Mouse (Mus musculus) limb, embryonic 13.5 days (tissue): ENCODE measurements around the gene Hp1bp3. TPM values are rescaled to one million over a fixed set of nuclear protein-coding genes. Genes with fewer than 3 reads are reported as not detected.

Experiments
- ATAC-seq: fragments of 200-750 bp; cut with Nextera tagmentation; 2 replicates; pipeline ENCODE4 v1.8.0; 2017; ENCODE audit warnings: low read depth, moderate number of reproducible peaks, moderate TSS enrichment; ENCODE audit not compliant: low FRiP score
- H3K27ac ChIP-seq: fragments of 300-500 bp; sonication (generic); 2 replicates; pipeline ENCODE4 v1.5.1; 2015; ENCODE audit warnings: inconsistent platforms, mild to moderate bottlenecking, moderate library complexity
- H3K27me3 ChIP-seq: fragments of 300-500 bp; sonication (generic); 2 replicates; pipeline ENCODE4 v1.6.1; 2015; ENCODE audit warnings: mild to moderate bottlenecking, inconsistent platforms
- H3K36me3 ChIP-seq: fragments of 300-500 bp; sonication (generic); 2 replicates; pipeline ENCODE4 v1.6.1; 2015; ENCODE audit warnings: inconsistent platforms, mild to moderate bottlenecking, moderate library complexity
- H3K4me1 ChIP-seq: fragments of 300-500 bp; sonication (generic); 2 replicates; pipeline ENCODE4 v1.6.1; 2015; ENCODE audit warnings: inconsistent platforms
- H3K4me2 ChIP-seq: fragments of 300-500 bp; sonication (generic); replicated peaks from 2 replicates; pipeline ENCODE4 v1.6.1; 2015; ENCODE audit warnings: inconsistent platforms, mild to moderate bottlenecking, moderate library complexity
- H3K4me3 ChIP-seq: fragments of 300-500 bp; sonication (generic); 2 replicates; pipeline ENCODE4 v1.5.1; 2015; ENCODE audit warnings: moderate library complexity, mild to moderate bottlenecking, inconsistent platforms
- H3K9ac ChIP-seq: fragments of 300-500 bp; sonication (generic); 2 replicates; pipeline ENCODE4 v1.6.1; 2015; ENCODE audit warnings: mild to moderate bottlenecking, inconsistent platforms
- H3K9me3 ChIP-seq: fragments of 300-500 bp; sonication (generic); 2 replicates; pipeline ENCODE4 v1.6.1; 2016; ENCODE audit warnings: inconsistent platforms
- WGBS: fragments of 180-500 bp; shearing (Covaris S2); methylation state at CpG from one replicate; pipeline ENCODE4 v1.1.7; 2015; 5-methylcytosine and 5-hydroxymethylcytosine counted together
- polyA plus RNA-seq: library from polyadenylated mRNA; unstranded; fragments of >200 nt; fragmentation: Nextera tagmentation; extraction: Ambion mirVana; gene quantifications from 2 replicates; pipeline ENCODE4 v1.2.1, GENCODE M21; 2015

The Hp1bp3 gene
- polyA plus RNA-seq = 202 and 222 TPM in 2 replicates

DNA sequence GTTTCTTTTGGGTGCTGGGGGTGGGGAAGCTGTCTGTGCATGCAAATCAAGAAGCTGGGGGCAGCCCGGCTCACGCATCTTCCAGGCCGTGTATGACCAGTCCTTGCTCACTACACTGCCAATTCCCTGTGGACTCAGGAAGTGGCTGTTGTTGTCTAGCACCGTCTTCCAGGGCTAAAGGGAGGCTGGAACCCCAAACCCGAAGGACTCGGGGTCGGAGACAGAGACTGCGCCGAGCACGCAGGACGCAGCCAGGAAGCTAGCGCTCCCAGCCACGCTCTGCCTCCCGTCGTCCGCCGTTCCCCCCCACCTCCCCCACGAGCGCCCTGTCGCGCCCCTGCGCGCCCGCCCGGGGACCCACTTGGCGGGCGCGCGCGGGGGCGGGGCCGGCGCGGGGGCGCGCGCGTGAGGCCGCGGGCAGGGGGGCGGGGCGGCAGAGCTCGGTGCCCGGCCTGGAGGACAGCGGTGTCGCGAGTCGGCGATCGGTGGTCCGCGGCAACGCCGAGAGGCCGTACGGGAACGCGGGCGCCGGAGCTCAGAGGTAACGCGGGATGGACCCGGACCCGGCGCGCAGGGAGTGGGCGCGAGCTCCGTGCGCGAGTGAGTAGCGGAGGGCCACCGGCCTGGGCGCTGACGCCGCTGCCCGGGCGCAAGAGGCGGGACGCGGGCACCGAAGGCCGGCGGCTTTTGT is at the start of gene Hp1bp3:
Gene Hp1bp3 (plus strand): TSS at position 97 of the 691 bp plus-strand sequence.
- under 1% methylated on average over 61 of the region's 84 CpGs for WGBS
- Histone ChIP-seq H3K4me2 (peak within 1 kb of the TSS; percentile 94), H3K4me3 (peak within 1 kb of the TSS; percentile 97), H3K27me3 (no peaks in the 10 kb centered on the region), H3K9ac (peak within 1 kb of the TSS; percentile 99), H3K36me3 (peaks cover 14% of the 10 kb centered on the region), H3K27ac (peak within 1 kb of the TSS; percentile 98), H3K9me3 (no peaks in the 10 kb centered on the region), H3K4me1 (peaks cover 28% of the 10 kb centered on the region)
- ATAC-seq = peak; percentile 66

DNA sequence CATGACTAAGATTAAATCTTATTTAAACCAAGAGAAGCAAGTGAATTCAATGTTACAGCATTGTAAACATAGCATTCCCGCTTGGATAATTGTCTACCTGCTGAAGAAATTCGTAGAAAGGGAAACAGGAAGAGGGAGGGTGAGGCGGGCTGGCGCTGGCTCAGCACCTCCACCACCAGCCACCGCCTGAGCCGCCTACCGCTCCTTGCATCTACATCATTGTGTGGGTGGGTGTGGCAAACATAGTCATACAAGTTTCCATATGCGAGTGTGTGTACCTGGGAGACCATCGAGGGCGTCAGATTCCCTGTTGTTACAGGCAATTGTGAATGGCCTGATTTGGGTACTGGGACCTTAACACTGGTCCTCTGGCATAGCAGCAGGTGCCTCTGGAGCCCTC is 49.6 kb upstream of the Hp1bp3 start:
- H3K9me3 ChIP-seq = no peaks in the 10 kb centered on the region
- H3K4me3 ChIP-seq = no peak overlapping the region
- H3K4me1 ChIP-seq = no peaks in the 10 kb centered on the region
- H3K27ac ChIP-seq = no peak overlapping the region
- no peak overlapping the region for H3K9ac ChIP-seq
- WGBS = 88% methylated on average over 10 of the region's 10 CpGs
- H3K36me3 ChIP-seq = peaks cover 97% of the 10 kb centered on the region
- no peak for ATAC-seq
- H3K4me2 ChIP-seq = no peak overlapping the region
- H3K27me3 ChIP-seq = no peaks in the 10 kb centered on the region

DNA sequence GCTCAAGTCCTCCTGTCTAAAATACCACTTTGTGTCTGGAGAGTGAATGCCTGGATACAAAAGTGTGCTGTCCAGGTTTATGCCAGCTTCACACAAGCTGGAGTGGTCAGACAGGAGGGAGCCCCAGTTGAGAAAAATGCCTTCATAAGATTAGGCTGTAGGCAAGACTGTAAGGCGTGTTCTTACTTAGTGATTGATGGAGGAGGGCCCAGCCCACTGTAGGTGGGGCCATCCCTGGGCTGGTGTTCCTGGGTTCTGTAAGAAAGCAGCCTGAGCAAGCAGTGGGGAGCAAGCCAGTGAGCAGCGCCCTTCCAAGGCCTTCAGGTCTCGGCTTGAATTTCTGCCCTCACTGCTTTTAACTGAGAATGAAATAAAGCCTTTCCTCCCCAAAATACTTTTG is 47.9 kb upstream of the Hp1bp3 start:
- WGBS = 78% methylated on average over 3 of the region's 3 CpGs
- Histone ChIP-seq H3K4me2 (no peak overlapping the region), H3K9ac (no peak overlapping the region), H3K4me3 (no peak overlapping the region), H3K4me1 (no peaks in the 10 kb centered on the region), H3K36me3 (peaks cover 100% of the 10 kb centered on the region), H3K27ac (no peak overlapping the region), H3K9me3 (no peaks in the 10 kb centered on the region), H3K27me3 (no peaks in the 10 kb centered on the region)
- ATAC-seq = no peak

DNA sequence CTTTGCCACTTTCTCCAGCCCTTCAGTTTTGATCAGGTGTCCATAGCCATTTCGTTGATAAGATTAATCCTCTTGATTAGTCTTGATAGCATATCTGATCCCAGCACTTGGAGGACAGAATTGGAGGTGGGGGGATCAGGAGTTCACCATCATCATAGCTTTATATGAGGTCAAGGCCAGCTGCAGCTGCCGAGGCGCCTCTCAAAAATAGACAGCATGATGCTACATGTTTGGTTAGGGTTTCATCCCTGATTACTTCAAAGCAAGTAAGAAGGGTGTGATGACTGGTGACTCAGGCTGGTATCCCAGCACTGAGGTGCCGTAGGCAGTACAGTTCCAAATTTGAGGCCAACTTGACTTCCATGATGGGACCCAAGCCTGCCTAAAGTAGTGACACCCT is 46.7 kb upstream of the Hp1bp3 start:
- ATAC-seq = no peak
- H3K36me3 ChIP-seq = peaks cover 100% of the 10 kb centered on the region
- H3K4me1 ChIP-seq = no peaks in the 10 kb centered on the region
- whole genome bisulfite sequencing = 94% methylated on average over 4 of the region's 4 CpGs
- H3K27me3 ChIP-seq = no peaks in the 10 kb centered on the region
- H3K4me3 ChIP-seq = no peak overlapping the region
- H3K9me3 ChIP-seq = no peaks in the 10 kb centered on the region
- H3K9ac ChIP-seq = no peak overlapping the region
- H3K4me2 ChIP-seq = no peak overlapping the region
- no peak overlapping the region for H3K27ac ChIP-seq

DNA sequence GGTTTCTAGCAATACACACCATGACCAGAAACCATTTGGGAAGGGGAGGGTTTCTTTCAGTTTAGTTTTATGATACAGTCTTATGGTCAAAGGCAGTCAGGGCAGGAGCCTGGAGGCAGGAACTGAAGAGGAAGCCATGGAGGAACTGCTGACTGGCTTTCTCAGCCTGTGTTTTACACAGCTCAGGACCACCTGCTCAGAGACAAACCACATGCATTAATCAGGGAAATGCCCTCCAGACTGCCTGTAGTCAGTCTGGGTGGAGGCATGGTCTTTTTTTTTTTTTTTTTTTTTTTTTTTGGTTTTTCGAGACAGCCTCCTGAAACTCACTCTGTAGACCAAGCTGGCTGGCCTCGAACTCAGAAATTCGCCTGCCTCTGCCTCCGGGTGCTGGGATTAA is 43.4 kb upstream of the Hp1bp3 start:
- no peak overlapping the region for H3K27ac ChIP-seq
- H3K4me3 ChIP-seq = no peak overlapping the region
- H3K4me2 ChIP-seq = no peak overlapping the region
- H3K36me3 ChIP-seq = peaks cover 100% of the 10 kb centered on the region
- WGBS = 89% methylated on average over 4 of the region's 4 CpGs
- H3K27me3 ChIP-seq = no peaks in the 10 kb centered on the region
- ATAC-seq = no peak
- no peaks in the 10 kb centered on the region for H3K4me1 ChIP-seq
- no peaks in the 10 kb centered on the region for H3K9me3 ChIP-seq
- H3K9ac ChIP-seq = no peak overlapping the region

DNA sequence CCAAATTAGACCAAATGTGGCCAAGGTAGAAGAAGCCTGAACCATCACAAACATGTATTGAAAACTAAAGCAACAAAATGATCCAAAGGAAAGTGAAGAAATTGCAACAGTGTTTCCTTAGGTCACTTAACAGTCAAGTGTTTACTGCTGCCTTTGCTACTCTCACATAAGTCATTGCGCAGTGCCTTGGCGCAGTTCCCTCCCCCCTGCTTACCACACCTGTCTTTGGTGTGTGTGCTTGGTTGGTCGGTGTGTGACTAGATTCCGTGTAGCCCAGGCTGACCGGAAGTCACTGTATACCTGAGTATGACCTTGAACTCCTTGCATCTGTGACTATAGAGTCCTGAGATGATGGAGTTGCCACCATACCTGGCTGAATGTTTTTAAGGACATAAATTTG is 36.7 kb upstream of the Hp1bp3 start:
- WGBS = 97% methylated on average over 5 of the region's 5 CpGs
- H3K4me1 ChIP-seq = no peaks in the 10 kb centered on the region
- H3K36me3 ChIP-seq = peaks cover 96% of the 10 kb centered on the region
- H3K27me3 ChIP-seq = no peaks in the 10 kb centered on the region
- no peak overlapping the region for H3K4me2 ChIP-seq
- H3K27ac ChIP-seq = no peak overlapping the region
- no peak overlapping the region for H3K4me3 ChIP-seq
- no peak for ATAC-seq
- H3K9ac ChIP-seq = no peak overlapping the region
- H3K9me3 ChIP-seq = no peaks in the 10 kb centered on the region

DNA sequence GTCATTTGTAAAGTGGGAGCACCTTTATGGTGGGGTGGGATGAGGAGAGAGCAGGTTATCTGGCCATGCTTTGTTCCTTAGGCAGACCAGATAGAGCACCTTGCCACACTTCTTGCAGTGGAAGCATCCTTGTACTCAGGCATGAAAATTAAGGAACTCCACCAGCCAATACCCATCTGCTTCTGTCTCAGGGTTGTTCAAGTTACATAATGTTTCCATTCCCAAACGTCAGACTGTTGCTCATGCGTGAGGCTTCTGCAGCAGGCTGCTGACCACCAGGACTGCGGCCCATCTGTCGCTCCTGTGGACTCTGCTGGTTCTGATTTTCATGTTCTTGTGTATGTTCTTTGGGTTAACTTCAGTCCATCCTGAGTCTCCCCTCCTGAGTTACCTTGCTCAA is 35.4 kb upstream of the Hp1bp3 start:
- H3K27me3 ChIP-seq = no peaks in the 10 kb centered on the region
- peaks cover 96% of the 10 kb centered on the region for H3K36me3 ChIP-seq
- no peak overlapping the region for H3K4me3 ChIP-seq
- no peaks in the 10 kb centered on the region for H3K4me1 ChIP-seq
- no peaks in the 10 kb centered on the region for H3K9me3 ChIP-seq
- WGBS = 98% methylated on average over 4 of the region's 4 CpGs
- no peak overlapping the region for H3K4me2 ChIP-seq
- ATAC-seq = no peak
- no peak overlapping the region for H3K9ac ChIP-seq
- no peak overlapping the region for H3K27ac ChIP-seq

DNA sequence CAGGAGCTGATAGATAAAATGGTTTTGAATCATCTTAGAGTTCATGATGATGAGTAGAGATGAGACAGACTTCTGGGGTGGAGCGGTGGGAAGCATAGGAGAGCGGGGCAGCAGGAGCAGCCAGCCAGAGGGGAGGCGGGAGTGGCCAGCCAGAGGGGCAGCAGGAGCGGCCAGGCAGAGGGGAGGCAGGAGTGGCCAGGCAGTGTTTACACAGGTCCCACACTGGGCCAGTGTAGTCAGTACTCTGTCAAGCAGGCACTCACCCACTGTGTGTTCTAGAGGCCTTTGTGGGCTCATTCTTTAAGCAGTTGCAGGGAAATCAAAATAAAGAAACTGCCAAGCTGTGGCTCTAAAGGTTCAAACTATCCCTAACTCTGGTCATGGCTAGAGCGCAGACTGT is 32.0 kb upstream of the Hp1bp3 start:
- no peaks in the 10 kb centered on the region for H3K9me3 ChIP-seq
- no peak for ATAC-seq
- no peaks in the 10 kb centered on the region for H3K4me1 ChIP-seq
- no peaks in the 10 kb centered on the region for H3K27me3 ChIP-seq
- H3K9ac ChIP-seq = no peak overlapping the region
- no peak overlapping the region for H3K4me3 ChIP-seq
- WGBS = 91% methylated on average over 5 of the region's 5 CpGs
- H3K27ac ChIP-seq = no peak overlapping the region
- H3K4me2 ChIP-seq = no peak overlapping the region
- H3K36me3 ChIP-seq = peaks cover 92% of the 10 kb centered on the region

DNA sequence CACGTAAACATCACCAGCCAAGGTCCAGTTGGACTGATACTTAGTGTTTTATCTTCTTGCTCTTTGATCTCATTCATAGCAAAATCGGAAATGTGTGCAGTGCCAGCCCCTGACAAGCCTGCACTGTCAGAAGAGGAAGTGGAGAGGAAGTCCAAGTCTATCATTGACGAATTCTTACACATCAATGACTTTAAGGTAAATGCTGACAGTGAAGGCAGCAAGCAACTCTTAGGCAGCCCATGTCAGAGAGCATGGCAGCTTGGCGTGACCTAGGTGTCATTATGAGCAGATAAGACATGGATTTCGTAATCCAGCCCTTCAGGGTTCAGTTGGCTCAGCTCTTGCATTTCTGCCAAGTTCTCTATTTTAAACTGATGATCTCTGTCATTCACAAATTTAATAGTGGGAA is 31.5 kb upstream of the Hp1bp3 start:
- Histone ChIP-seq H3K4me3 (no peak overlapping the region), H3K27ac (no peak overlapping the region), H3K36me3 (peaks cover 93% of the 10 kb centered on the region), H3K9ac (no peak overlapping the region), H3K9me3 (no peaks in the 10 kb centered on the region), H3K4me2 (no peak overlapping the region), H3K27me3 (no peaks in the 10 kb centered on the region), H3K4me1 (no peaks in the 10 kb centered on the region)
- ATAC-seq = no peak
- 90% methylated on average over 5 of the region's 5 CpGs for WGBS

DNA sequence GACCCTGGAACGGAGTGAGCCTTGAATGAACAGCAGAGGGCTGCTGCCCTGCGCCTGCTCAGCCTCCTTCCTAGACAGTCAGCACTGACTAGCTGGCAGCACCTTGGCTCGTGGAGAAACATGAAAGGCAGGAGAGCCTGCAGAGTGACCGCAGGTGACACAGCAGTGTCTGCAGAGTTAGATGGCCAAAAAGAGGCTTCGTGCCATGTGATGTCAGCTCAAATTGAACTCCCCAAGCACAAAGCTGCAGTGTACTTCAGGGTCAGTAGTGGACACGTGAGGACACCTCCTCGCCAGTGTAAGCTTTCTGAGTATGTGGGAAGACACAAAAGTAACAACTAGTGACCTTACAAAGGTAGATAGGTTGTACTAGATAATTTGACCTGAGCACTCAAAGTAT is 30.1 kb upstream of the Hp1bp3 start:
- 89% methylated on average over 7 of the region's 7 CpGs for WGBS
- Histone ChIP-seq H3K36me3 (peaks cover 93% of the 10 kb centered on the region), H3K9me3 (no peaks in the 10 kb centered on the region), H3K27ac (no peak overlapping the region), H3K4me1 (no peaks in the 10 kb centered on the region), H3K27me3 (no peaks in the 10 kb centered on the region), H3K4me2 (no peak overlapping the region), H3K4me3 (no peak overlapping the region), H3K9ac (no peak overlapping the region)
- no peak for ATAC-seq

DNA sequence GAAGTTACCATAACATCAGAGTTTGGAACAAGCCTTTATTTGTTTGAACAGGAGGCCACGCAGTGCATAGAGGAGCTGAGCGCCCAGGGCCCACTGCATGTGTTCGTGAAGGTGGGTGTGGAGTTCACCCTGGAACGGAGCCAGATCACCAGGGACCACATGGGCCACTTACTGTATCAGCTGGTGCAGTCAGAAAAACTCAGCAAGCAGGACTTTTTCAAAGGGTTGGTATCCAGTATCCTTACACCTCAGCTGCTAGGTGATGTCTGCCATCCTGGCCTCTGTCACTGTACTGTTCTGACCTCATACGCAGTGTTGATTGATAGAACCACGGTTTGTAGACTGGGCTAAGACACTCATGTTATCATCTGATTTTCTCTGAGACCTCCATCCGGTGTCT is 28.1 kb upstream of the Hp1bp3 start:
- WGBS = 92% methylated on average over 7 of the region's 7 CpGs

DNA sequence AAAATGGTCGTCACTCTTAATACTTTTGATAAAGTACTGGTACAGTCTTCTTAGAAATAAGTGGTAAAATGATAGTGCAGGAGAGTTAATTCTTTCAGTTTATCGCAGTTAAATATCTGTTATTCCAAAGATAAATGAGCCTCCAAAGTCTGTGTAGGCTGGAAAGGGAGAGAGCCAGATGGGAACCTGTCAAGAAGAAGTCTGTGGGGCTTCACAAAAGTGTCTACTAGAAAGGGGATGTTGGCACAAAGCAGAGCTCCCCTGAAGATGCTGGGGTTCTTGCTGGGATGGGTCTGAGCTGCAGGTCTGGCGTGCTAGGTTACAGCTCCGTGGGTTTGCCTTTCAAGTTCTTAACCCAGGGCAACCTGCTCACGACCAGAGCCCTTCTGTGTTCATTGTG is 23.5 kb upstream of the Hp1bp3 start:
- Histone ChIP-seq H3K36me3 (peaks cover 95% of the 10 kb centered on the region), H3K9me3 (no peaks in the 10 kb centered on the region), H3K4me3 (no peak overlapping the region), H3K4me2 (no peak overlapping the region), H3K9ac (no peak overlapping the region), H3K27me3 (no peaks in the 10 kb centered on the region), H3K27ac (no peak overlapping the region), H3K4me1 (no peaks in the 10 kb centered on the region)
- 85% methylated on average over 5 of the region's 5 CpGs for WGBS
- no peak for ATAC-seq

More for the DNA sequence above, 28.1 kb upstream of the Hp1bp3 start:
- no peak overlapping the region for H3K27ac ChIP-seq
- no peaks in the 10 kb centered on the region for H3K9me3 ChIP-seq
- no peak overlapping the region for H3K4me2 ChIP-seq
- no peak overlapping the region for H3K9ac ChIP-seq
- H3K4me3 ChIP-seq = no peak overlapping the region
- peaks cover 95% of the 10 kb centered on the region for H3K36me3 ChIP-seq
- no peak for ATAC-seq
- no peaks in the 10 kb centered on the region for H3K4me1 ChIP-seq
- H3K27me3 ChIP-seq = no peaks in the 10 kb centered on the region

DNA sequence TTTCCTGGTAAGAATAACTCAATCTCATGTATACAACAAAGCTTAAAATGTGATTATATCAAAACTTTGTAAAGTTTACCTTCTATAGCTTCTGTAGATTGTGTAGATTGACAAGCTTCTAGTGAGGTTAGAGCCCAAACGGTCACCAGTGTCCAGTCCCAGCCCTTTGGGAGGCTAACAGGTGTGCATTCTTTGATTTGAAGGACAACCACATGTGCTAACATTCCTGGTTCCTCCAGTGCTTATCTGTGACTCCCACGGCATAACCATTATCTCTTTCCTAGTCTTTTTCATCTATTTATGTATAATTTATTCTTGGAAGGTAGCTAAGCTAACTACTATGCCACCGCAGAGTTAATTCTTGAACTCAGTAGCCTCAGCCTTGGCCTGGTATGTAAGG is 15.3 kb upstream of the Hp1bp3 start:
- H3K27me3 ChIP-seq = no peaks in the 10 kb centered on the region

More for the DNA sequence above, 15.3 kb upstream of the Hp1bp3 start:
- Histone ChIP-seq H3K4me1 (no peaks in the 10 kb centered on the region), H3K4me3 (no peak overlapping the region), H3K9me3 (no peaks in the 10 kb centered on the region), H3K27ac (no peak overlapping the region), H3K36me3 (peaks cover 95% of the 10 kb centered on the region), H3K4me2 (no peak overlapping the region), H3K9ac (no peak overlapping the region)
- 90% methylated on average over 3 of the region's 3 CpGs for WGBS
- no peak for ATAC-seq
